Mouse (Mus musculus) brain, embryonic 14.5 days (tissue): Measurements from ENCODE around the gene Thra. TPM values are rescaled to one million over a fixed set of nuclear protein-coding genes. Genes with fewer than 3 reads are reported as not detected.

Experiments
- DNase-seq: peaks from one replicate; pipeline ENCODE4 v3.0.0-alpha.2; 2011; ENCODE audit warnings: low read depth
- CTCF ChIP-seq: fragments of 200-500 bp; IDR thresholded peaks from 2 replicates; pipeline ENCODE4 v1.5.1; 2012; ENCODE audit warnings: inconsistent platforms, mild to moderate bottlenecking, moderate library complexity, borderline replicate concordance; ENCODE audit not compliant: insufficient read depth, insufficient read length; ENCODE audit errors: extremely low read depth
- POLR2A ChIP-seq: fragments of 200-500 bp; IDR thresholded peaks from 2 replicates; pipeline ENCODE4 v1.6.1; 2012; ENCODE audit warnings: mild to moderate bottlenecking, inconsistent platforms, borderline replicate concordance; ENCODE audit not compliant: poor library complexity, insufficient read depth, insufficient read length, severe bottlenecking; ENCODE audit errors: extremely low read depth
- polyA plus RNA-seq: library from polyadenylated mRNA; depleted of rRNA; stranded (reverse); fragments of >200 nt; gene quantifications from 2 replicates; pipeline ENCODE4 v1.2.3, GENCODE M21; 2012

Thra gene
- polyA plus RNA-seq, 1 experiment, result 600 TPM

- DNase-seq, result peak; percentile 49
- no peak for TF ChIP-seq POLR2A
- TF ChIP-seq CTCF, result no peak
Observed at GRCm38 (mm10) chr11:98707401-98708281, 32.8 kb upstream of the Thra start.

GRCm38 (mm10) chr11:98708282-98708956 is 32.0 kb upstream of the Thra start:
- no peak for TF ChIP-seq POLR2A
- TF ChIP-seq CTCF, result no peak
- no peak for DNase-seq

GRCm38 (mm10) chr11:98709001-98709741 is 31.3 kb upstream of the Thra start:
- DNase-seq, result no peak
- TF ChIP-seq CTCF (no peak), POLR2A (no peak)

DNA sequence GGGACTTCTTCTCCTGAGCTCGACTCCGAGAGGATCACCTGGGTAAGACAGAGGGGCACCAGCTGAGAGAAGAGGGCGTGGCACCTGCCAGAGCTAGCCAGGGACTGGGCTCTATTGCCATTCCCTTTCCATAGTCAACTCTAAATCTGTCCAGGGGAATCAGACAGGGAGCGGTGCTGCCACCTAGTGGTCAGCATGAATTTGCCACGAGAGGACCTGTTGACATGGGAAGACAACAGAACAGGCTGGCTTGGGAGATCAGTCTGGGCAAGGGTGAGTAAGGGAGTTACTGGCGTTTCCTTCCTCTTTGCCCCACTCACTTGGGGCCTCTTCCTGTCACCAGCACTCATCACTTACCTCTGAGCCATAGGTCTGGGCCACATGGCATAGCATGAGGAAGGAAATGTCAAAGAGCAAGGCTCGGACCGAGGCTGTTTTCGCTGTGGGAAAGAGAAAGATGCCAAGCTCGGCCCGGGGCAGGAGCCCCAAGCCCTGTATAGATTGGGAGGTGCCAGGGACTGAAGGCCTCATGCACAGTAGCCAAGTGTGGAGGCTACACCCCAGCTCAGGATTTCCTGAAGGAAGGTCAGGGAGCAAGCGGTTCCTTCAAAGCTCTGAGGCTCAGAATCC is 29.9 kb upstream of the Thra start:
- DNase-seq, result peak; percentile 83
- TF ChIP-seq POLR2A (no peak), CTCF (peak; percentile 94)

DNA sequence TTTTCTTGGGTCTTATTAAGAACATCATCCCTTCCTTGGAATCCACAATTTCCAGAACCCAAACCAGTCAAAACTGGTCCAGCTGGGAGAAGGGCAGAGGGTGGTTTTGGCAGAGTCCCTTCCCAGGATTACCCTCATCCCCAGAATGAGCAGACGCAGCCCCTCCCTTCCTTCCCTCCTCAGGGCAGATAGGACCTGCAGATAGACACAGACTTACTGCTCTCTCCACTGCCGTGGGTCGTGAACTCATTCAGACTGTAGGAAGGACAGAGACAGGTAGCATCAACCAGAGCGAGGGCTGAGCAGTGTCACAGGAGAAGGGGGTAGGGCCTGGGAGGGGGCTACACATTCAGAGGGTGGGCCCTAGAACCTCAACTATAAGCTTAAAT is 29.4 kb upstream of the Thra start:
- DNase-seq, result no peak
- TF ChIP-seq CTCF, result no peak
- no peak for TF ChIP-seq POLR2A

DNA sequence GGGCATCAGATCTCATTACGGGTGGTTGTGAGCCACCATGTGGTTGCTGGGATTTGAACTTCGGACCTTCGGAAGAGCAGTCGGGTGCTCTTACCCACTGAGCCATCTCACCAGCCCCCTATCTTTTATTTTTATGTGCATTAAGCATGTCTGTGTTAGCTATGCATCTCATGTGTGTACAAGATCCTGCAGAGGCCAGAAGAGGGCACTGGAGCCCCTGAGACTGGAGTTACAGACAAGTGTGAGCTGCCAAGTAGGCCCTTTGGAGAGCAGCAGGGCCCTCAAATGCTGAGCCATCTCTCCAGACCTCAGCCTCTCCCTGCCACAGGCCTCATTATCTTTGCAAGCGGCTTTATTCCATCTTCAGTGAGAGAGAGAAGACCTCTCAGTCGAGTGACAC is 28.4 kb upstream of the Thra start:
- peak; percentile 43; the same call in 1 of the 2 replicates for TF ChIP-seq CTCF
- peak; percentile 79 for DNase-seq

DNA sequence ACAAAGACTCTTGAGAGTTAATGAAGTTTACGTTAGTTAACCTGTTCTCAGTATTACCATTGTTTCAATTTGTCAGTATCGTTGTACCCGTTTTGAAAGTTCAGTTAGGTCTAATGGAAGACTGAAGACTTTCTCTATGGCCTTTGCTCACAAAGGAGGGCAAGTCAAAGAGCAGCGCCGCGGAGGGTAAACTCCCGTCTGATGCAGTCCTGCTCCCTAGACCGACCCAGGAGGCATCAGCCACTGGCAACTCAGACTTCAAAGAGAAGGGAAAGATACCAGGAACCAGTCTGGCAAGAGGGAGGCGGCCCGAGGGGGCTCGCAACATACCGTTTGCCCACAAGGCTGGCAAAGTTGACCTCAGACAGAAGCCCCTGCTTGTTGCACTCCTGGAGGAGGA is 26.7 kb upstream of the Thra start:
- DNase-seq, result no peak
- TF ChIP-seq CTCF (no peak), POLR2A (no peak)

GRCm38 (mm10) chr11:98715946-98716345 is 24.5 kb upstream of the Thra start:
- DNase-seq, result no peak
- TF ChIP-seq POLR2A, result no peak
- TF ChIP-seq CTCF, result no peak

GRCm38 (mm10) chr11:98717904-98718303 is 22.5 kb upstream of the Thra start:
- TF ChIP-seq CTCF, result peak; percentile 80
- no peak for TF ChIP-seq POLR2A
- peak; percentile 60 for DNase-seq

DNA sequence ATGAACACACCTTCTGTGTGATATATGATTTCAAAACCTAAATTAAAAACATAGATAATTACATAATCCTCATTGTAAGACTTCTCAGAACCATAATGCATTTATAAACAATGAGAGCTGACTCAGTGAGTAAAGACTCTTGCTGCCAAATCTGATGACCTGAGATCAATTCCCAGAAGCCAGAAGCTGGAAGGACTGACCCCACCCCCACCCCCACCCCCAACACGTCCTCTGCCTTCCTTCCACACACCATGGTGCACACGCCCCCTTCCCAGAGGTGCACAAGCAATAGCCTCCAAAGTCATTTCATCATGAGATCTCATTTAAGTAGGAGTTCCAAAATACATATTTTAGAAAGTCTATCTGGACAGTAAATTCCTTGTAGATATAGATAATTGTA is 19.7 kb upstream of the Thra start:
- TF ChIP-seq POLR2A (no peak), CTCF (no peak)
- DNase-seq, result no peak

- peak; percentile 36 for DNase-seq
- TF ChIP-seq POLR2A (no peak), CTCF (peak; percentile 31; the same call in 1 of the 2 replicates)
Observed at GRCm38 (mm10) chr11:98721458-98722226, 18.8 kb upstream of the Thra start.

DNA sequence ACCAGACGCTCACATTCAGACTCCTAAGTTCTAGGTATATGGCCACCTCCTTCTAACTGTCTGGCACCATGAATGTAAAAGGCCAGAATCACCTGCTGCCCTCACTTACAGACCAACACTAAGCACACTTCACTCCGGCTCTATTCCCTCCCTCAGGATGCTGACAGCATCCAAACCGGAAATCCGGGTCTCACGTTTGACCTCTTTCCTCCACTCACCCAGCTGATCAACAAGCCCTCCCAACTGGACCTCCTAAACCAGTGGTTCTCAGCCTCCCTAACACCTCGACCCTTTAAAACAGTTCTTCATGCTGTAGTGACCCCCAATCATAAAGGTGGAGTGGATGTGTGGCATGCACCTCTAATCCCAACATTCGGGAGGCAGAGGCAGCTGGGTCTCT is 17.3 kb upstream of the Thra start:
- TF ChIP-seq POLR2A, result no peak
- no peak for TF ChIP-seq CTCF
- no peak for DNase-seq
